ENCODE assay signal across 9 mouse cellular contexts in the genomic region with DNA sequence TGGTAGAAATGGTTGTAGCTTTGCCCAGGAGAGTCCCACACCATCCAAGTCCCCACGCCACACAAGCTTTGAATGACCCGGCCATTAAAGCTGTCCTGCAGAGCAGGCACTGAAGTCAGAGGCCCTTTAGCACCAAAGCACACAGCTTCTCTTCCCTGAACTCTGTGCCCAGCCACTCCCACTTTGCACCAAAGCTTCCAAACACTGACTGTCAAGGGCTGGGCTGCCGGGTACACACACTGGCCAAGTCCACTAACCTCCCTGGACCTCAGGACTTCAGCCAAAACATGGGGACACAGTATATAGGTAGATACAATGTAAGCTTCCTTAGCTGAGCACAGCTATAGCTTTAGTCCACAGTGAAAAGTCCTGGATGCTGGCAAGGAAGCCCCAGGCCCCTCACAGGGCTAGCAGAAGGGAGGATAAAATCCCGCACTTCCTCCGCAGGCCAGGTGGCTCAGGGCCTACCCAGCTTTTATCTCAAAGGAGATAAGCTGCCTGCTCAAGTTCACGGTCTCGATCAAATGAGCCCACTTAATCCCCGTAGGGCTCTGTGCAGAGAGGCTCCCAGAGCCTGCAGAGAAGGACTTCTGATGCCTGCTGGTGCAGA. TPM values are rescaled to one million over a fixed set of nuclear protein-coding genes. Genes with fewer than 3 reads are reported as not detected.
DNase-seq lines count a peak whose midpoint lies in the region; ATAC-seq and TF ChIP-seq lines count a peak whose summit lies in the region.
"Had no signal": no experiment of that assay in that cellular context is flagged by ENCODE, and none has a peak within 500 bp of the region (broad histone marks: within the 10 kb centered on the region; RNA-seq: fewer than 3 reads in every experiment).

No protein-coding gene starts in this region.

- no peak overlapping the region for H3K27ac ChIP-seq in kidney, adult 2 months (ENCODE audit: insufficient read depth, low read depth, low read length)
- H3K27ac ChIP-seq in embryonic facial prominence, embryonic 14.5 days (replicated peaks; ENCODE audit: low read depth, low read length): no peak overlapping the region; the same call in 1 of the 2 replicates
- H3K27ac ChIP-seq in intestine, embryonic 15.5 days: peak overlapping the region; percentile 5
- peak overlapping the region; percentile 29; the same call in 1 of the 2 replicates for H3K27ac ChIP-seq in neural tube, embryonic 12.5 days

- no peak overlapping the region for H3K4me2 ChIP-seq in embryonic facial prominence, embryonic 14.5 days (ENCODE audit: low read depth, low read length)
- H3K4me2 ChIP-seq in intestine, embryonic 15.5 days (replicated peaks): peak overlapping the region; percentile 17; the same call in 1 of the 2 replicates
- peak overlapping the region; percentile 26 for H3K4me2 ChIP-seq in neural tube, embryonic 12.5 days (replicated peaks)

- no peak for TF ChIP-seq POLR2A in kidney, adult 2 months (IDR thresholded peaks at IDR 0.05; ENCODE audit: low read depth, low read length)

- no peaks in the 10 kb centered on the region for H3K9me3 ChIP-seq in embryonic facial prominence, embryonic 14.5 days (ENCODE audit: control insufficient read depth, low read length)
- no peaks in the 10 kb centered on the region for H3K9me3 ChIP-seq in intestine, embryonic 15.5 days
- H3K9me3 ChIP-seq in neural tube, embryonic 12.5 days: no peaks in the 10 kb centered on the region

- H3K27me3 ChIP-seq in kidney, adult 2 months (replicated peaks; ENCODE audit: control insufficient read depth, insufficient read depth, low read length): no peaks in the 10 kb centered on the region
- no peaks in the 10 kb centered on the region for H3K27me3 ChIP-seq in embryonic facial prominence, embryonic 14.5 days (replicated peaks; ENCODE audit: control insufficient read depth, insufficient read depth, low read length)
- no peaks in the 10 kb centered on the region for H3K27me3 ChIP-seq in intestine, embryonic 15.5 days (replicated peaks)
- H3K27me3 ChIP-seq in neural tube, embryonic 12.5 days (replicated peaks): no peaks in the 10 kb centered on the region

- no peak for ATAC-seq in embryonic facial prominence, embryonic 14.5 days (ENCODE audit: low read depth)
- peak; percentile 29 for ATAC-seq in intestine, embryonic 15.5 days
- no peak for ATAC-seq in neural tube, embryonic 12.5 days (ENCODE audit: low FRiP score, low read depth)

- peak overlapping the region; percentile 38; the same call in 1 of the 2 replicates for H3K9ac ChIP-seq in embryonic facial prominence, embryonic 14.5 days (ENCODE audit: low read depth, low read length)
- H3K9ac ChIP-seq in intestine, embryonic 15.5 days: no peak overlapping the region
- H3K9ac ChIP-seq in neural tube, embryonic 12.5 days: 0 out of 2 replicates have a peak overlapping the region, but pooled peaks have one; percentile 41

- H3K4me1 ChIP-seq in kidney, adult 2 months (ENCODE audit: control insufficient read depth, insufficient read depth, low read length): peaks cover 49% of the 10 kb centered on the region
- H3K4me1 ChIP-seq in embryonic facial prominence, embryonic 14.5 days (ENCODE audit: control insufficient read depth, insufficient read depth, low read length): peaks cover 61% of the 10 kb centered on the region
- peaks cover 77% of the 10 kb centered on the region for H3K4me1 ChIP-seq in intestine, embryonic 15.5 days (replicated peaks)
- peaks cover 93% of the 10 kb centered on the region for H3K4me1 ChIP-seq in neural tube, embryonic 12.5 days

- peak; percentile 84 for DNase-seq in kidney, adult 2 months
- DNase-seq in kidney, adult 18-20 months: no peak
- peak; percentile 39 for DNase-seq in embryonic facial prominence, embryonic 14.5 days (ENCODE audit: low spot score)
- DNase-seq in layer of hippocampus, adult 9-11 months: no peak
- DNase-seq in layer of hippocampus, adult 9-10 months (ENCODE audit: low spot score): no peak
- no peak for DNase-seq in left cerebral cortex, postnatal 14 days (ENCODE audit: low spot score in 2 of 2)

- WGBS in kidney, adult 2 months: 53% methylated on average over 8 of the region's 8 CpGs
- WGBS in embryonic facial prominence, embryonic 14.5 days: 49% methylated on average over 8 of the region's 8 CpGs
- 44% methylated on average over 8 of the region's 8 CpGs for WGBS in intestine, embryonic 15.5 days
- 28% methylated on average over 8 of the region's 8 CpGs for WGBS in neural tube, embryonic 12.5 days

- no peak overlapping the region for H3K4me3 ChIP-seq in kidney, adult 2 months (ENCODE audit: insufficient read depth, low read depth, low read length)
- H3K4me3 ChIP-seq in embryonic facial prominence, embryonic 14.5 days (ENCODE audit: low read depth, low read length): no peak overlapping the region
- no peak overlapping the region for H3K4me3 ChIP-seq in intestine, embryonic 15.5 days (replicated peaks)
- H3K4me3 ChIP-seq in neural tube, embryonic 12.5 days: no peak overlapping the region
- H3K4me3 ChIP-seq: layer of hippocampus, adult 2 months had no signal

- no peaks in the 10 kb centered on the region for H3K36me3 ChIP-seq in kidney, adult 2 months (ENCODE audit: control insufficient read depth, insufficient read depth, low read length)
- 0 out of 2 replicates have a peak, but pooled peaks cover 3% of the 10 kb centered on the region for H3K36me3 ChIP-seq in embryonic facial prominence, embryonic 14.5 days (ENCODE audit: control insufficient read depth, insufficient read depth, low read length)
- no peaks in the 10 kb centered on the region for H3K36me3 ChIP-seq in intestine, embryonic 15.5 days
- peaks cover 2% of the 10 kb centered on the region; the same call in 1 of the 2 replicates for H3K36me3 ChIP-seq in neural tube, embryonic 12.5 days

- intact Hi-C loops in left cerebral cortex, postnatal 14 days (cut with DNase I): no loop called here

- no peak for TF ChIP-seq CTCF in kidney, adult 2 months (conservative IDR thresholded peaks at IDR 0.05; ENCODE audit: insufficient read depth, insufficient read length, low read depth, low read length)

RNA-seq across cellular contexts. Expression of gene Ncor2, which starts 15.5 kb away (rescaled TPM):
- polyA plus RNA-seq in kidney, adult 2 months (2012; rRNA removed): 32.0 and 38.8 TPM in 2 replicates
- 34.9 and 37.3 TPM in 2 replicates for polyA plus RNA-seq in embryonic facial prominence, embryonic 14.5 days (2014; fragmentation: Nextera tagmentation; extraction: Ambion mirVana)
- 19.9 and 20.0 TPM in 2 replicates for polyA plus RNA-seq in intestine, embryonic 15.5 days (2015; fragmentation: Nextera tagmentation; extraction: Ambion mirVana)
- 36.0 and 36.9 TPM in 2 replicates for polyA plus RNA-seq in neural tube, embryonic 12.5 days (2016; fragmentation: Nextera tagmentation; extraction: Ambion mirVana)
- 100 to 1,000 TPM; 171 to 175 TPM for total RNA-seq in left cerebral cortex, postnatal 14 days (2021)

Comparison
In these comparisons a context has a peak if more than half of its experiments do, and no peak if none do; other contexts are left out.
1. DNase-seq: peak in kidney, adult 2 months (single experiment) and embryonic facial prominence, embryonic 14.5 days (single experiment); none in kidney, adult 18-20 months (single experiment), layer of hippocampus, adult 9-11 months (single experiment), layer of hippocampus, adult 9-10 months (single experiment) and left cerebral cortex, postnatal 14 days (0 of 2).
2. H3K27ac ChIP-seq: peak in intestine, embryonic 15.5 days (single experiment) and neural tube, embryonic 12.5 days (single experiment); none in kidney, adult 2 months (single experiment) and embryonic facial prominence, embryonic 14.5 days (single experiment).